Mouse (Mus musculus) heart, adult 2 months (tissue): Measurements from ENCODE around the gene Olfr113. TPM values are rescaled to one million over a fixed set of nuclear protein-coding genes. Genes with fewer than 3 reads are reported as not detected.

ENCODE experiments used
- DNase-seq, 2 experiments: peaks; one replicate each; pipeline ENCODE4 v3.0.0; 2021
- H3K27ac ChIP-seq: fragments of 200-600 bp; 2 replicates; pipeline ENCODE4 v1.8.1; 2022
- H3K27me3 ChIP-seq: fragments of 200-500 bp; 2 replicates; pipeline ENCODE4 v1.6.1; 2012; ENCODE audit warnings: mild to moderate bottlenecking, low read length, inconsistent platforms, mixed read lengths; ENCODE audit not compliant: control insufficient read depth, insufficient read depth
- H3K36me3 ChIP-seq: fragments of 200-500 bp; 2 replicates; pipeline ENCODE4 v1.6.1; 2012; ENCODE audit warnings: low read length, inconsistent platforms; ENCODE audit not compliant: control insufficient read depth, insufficient read depth
- H3K4me1 ChIP-seq: fragments of 200-500 bp; 2 replicates; pipeline ENCODE4 v1.6.1; 2011; ENCODE audit warnings: low read length; ENCODE audit not compliant: control insufficient read depth, insufficient read depth
- H3K4me3 ChIP-seq: fragments of 200-600 bp; 2 replicates; pipeline ENCODE4 v1.8.1; 2022
- H3K79me2 ChIP-seq: fragments of 200-500 bp; replicated peaks from 2 replicates; pipeline ENCODE4 v1.6.1; 2012; ENCODE audit warnings: mild to moderate bottlenecking, inconsistent platforms, low read length, moderate library complexity, mixed read lengths; ENCODE audit not compliant: control insufficient read depth, insufficient read depth
- H3K9ac ChIP-seq: fragments of 200-500 bp; 2 replicates; pipeline ENCODE4 v1.6.1; 2012; ENCODE audit warnings: low read depth, mild to moderate bottlenecking, control low read depth, inconsistent platforms, low read length, mixed read lengths
- CTCF ChIP-seq: fragments of 200-600 bp; IDR thresholded peaks from 2 replicates; pipeline ENCODE4 v1.8.1; 2022; ENCODE audit warnings: antibody characterized with exemption, mild to moderate bottlenecking, moderate library complexity
- EP300 ChIP-seq: fragments of 200-500 bp; IDR thresholded peaks from 2 replicates; pipeline ENCODE4 v1.6.1; 2011; ENCODE audit warnings: low read depth, low read length, control low read depth; ENCODE audit not compliant: insufficient read depth
- POLR2A ChIP-seq: fragments of 200-500 bp; IDR thresholded peaks from 2 replicates; pipeline ENCODE4 v1.6.1; 2011; ENCODE audit warnings: mild to moderate bottlenecking, low read depth, low read length, control low read depth; ENCODE audit not compliant: insufficient read depth
- WGBS: fragments of 180-500 bp; shearing (Covaris S2); methylation state at CpG from one replicate; pipeline ENCODE4 v1.1.7; 2018; 5-methylcytosine and 5-hydroxymethylcytosine counted together
- intact Hi-C: fragments of 180-260 bp; cut with DNase I; formaldehyde crosslinking; loops from one replicate; pipeline ENCODE4 v1.15.1; 2025
- long read RNA-seq: library from polyadenylated mRNA; stranded (forward); transcript quantifications from one replicate; pipeline ENCODE4 v2.0.0, GENCODE M21; 2021
- polyA plus RNA-seq: library from polyadenylated mRNA; depleted of rRNA; stranded (reverse); fragments of >200 nt; gene quantifications from 2 replicates; pipeline ENCODE4 v1.2.3, GENCODE M21; 2012; rRNA removed
- total RNA-seq, 2 experiments: library from RNA; stranded (reverse); gene quantifications; 2 replicates each; pipeline ENCODE4 v1.2.3; 2021

Olfr113 gene
- not detected for total RNA-seq
- not detected in 2 replicates for polyA plus RNA-seq
- long read RNA-seq, result 0 reads

DNA sequence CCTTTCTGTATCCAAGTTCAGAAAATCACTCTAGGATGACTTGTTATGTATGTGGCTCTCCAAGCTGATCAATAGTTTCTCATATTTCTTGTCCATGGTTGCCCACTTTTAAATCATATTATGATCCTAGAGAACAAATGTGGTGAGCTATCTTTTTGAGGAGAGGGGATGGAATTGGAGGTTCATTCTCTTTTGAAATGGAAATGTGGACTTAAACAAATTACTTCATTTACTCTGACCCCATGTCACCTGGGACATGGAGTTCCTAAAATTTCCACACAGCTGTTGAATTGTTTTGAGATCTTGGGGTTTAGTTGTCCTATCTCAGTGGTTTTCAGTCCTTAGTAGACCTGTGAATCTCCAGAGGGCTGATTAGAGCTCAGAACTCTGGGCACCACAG is at the start of gene Olfr113:
Gene Olfr113, minus strand, starts transcription at position 101 of the 400 bp plus-strand sequence.
- no peaks in the 10 kb centered on the region for H3K36me3 ChIP-seq
- H3K9ac ChIP-seq, result no peak within 1 kb of the TSS
- intact Hi-C loops, result no loop called here
- DNase-seq, result no peak
- no peak for TF ChIP-seq EP300
- no peak for TF ChIP-seq POLR2A
- TF ChIP-seq CTCF, result no peak
- no peaks in the 10 kb centered on the region for H3K79me2 ChIP-seq
- no peaks in the 10 kb centered on the region for H3K4me1 ChIP-seq
- no peak within 1 kb of the TSS for H3K4me3 ChIP-seq
- no peaks in the 10 kb centered on the region for H3K27me3 ChIP-seq
- no peak within 1 kb of the TSS for H3K27ac ChIP-seq

DNA sequence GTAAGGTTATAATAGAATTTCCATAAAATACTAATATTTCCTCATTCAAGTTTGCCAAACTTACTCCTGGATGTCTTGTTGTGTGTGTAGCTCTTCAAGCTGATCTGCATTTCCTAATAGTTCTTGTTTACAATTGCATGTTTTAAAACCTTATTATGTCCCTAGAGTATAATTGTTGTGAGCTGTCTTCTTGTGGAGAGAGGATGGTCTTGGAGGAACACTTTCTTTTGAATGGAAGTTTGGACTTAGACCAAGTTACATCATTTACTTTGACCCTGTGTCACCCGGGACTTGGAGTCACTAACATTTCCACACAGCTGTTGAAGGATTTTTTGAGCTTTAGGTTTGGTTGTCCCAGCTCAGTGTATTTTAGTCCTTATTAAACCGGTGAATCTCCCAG is 49.5 kb upstream of the Olfr113 start, which contains the start of the genes Olfr115 and Olfr116:
Gene Olfr115, minus strand, starts transcription at position 101 of the 400 bp plus-strand sequence.
Gene Olfr116, minus strand, starts transcription at position 191 of the 400 bp plus-strand sequence.
- H3K79me2 ChIP-seq, result no peaks in the 10 kb centered on the region
- 67% methylated on average over 2 of the region's 2 CpGs for WGBS
- no peak within 1 kb of the TSS for H3K9ac ChIP-seq
- H3K4me3 ChIP-seq, result no peak within 1 kb of the TSS
- no peaks in the 10 kb centered on the region for H3K36me3 ChIP-seq
- no peaks in the 10 kb centered on the region for H3K4me1 ChIP-seq
- no peak for TF ChIP-seq EP300
- TF ChIP-seq POLR2A, result no peak
- TF ChIP-seq CTCF, result no peak
- H3K27me3 ChIP-seq, result no peaks in the 10 kb centered on the region
- intact Hi-C loops, result no loop called here
- no peak within 1 kb of the TSS for H3K27ac ChIP-seq
- no peak for DNase-seq

DNA sequence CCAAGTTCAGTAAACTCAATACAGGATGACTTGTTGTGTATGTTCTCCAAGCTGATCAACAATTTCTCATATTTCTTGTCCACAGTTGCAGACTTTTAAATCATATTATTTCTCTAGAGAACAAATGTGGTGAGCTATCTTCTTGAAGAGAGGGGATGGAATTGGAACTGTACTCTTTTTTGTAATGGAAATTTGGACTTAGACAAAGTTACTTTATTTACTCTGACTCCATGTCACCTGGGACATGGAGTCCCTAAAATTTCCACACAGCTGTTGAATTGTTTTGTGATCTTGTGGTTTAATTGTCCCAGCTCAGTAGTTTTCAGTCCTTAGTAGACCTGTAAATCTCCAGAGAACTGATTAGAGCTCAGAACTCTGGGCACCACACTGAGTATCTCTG is 15.2 kb upstream of the Olfr113 start, which contains the start of gene Olfr114:
Gene Olfr114, minus strand, starts transcription at position 101 of the 400 bp plus-strand sequence.
- DNase-seq, result no peak
- H3K79me2 ChIP-seq, result no peaks in the 10 kb centered on the region
- H3K27me3 ChIP-seq, result no peaks in the 10 kb centered on the region
- no peak within 1 kb of the TSS for H3K9ac ChIP-seq
- no peaks in the 10 kb centered on the region for H3K36me3 ChIP-seq
- no peaks in the 10 kb centered on the region for H3K4me1 ChIP-seq
- intact Hi-C loops, result no loop called here
- H3K4me3 ChIP-seq, result no peak within 1 kb of the TSS
- TF ChIP-seq EP300, result no peak
- TF ChIP-seq POLR2A, result no peak
- TF ChIP-seq CTCF, result no peak
- H3K27ac ChIP-seq, result no peak within 1 kb of the TSS

DNA sequence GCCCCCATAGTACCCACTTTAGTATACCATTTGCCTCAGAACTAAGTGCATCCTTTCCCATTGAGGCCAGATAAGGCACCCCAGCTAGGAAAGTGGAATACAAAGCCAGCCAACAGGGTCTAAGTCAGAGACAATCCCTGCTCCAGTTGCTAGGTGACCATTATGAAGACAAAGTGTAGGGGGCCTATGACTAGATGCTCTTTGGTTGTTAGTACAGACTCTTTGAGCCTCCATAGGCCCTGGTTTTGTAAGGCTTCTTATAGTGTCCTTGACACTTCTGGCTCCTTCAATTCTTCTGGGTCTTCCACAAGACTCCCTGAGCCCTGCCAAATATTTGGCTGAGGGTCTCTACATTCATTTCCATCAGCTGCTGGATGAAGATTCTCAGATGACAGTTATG is 8.1 kb downstream of the Olfr113 start, which contains the start of gene Olfr112:
Gene Olfr112, minus strand, starts transcription at position 101 of the 400 bp plus-strand sequence.
- no peak for TF ChIP-seq CTCF
- TF ChIP-seq POLR2A, result no peak
- no peak for TF ChIP-seq EP300
- no peak within 1 kb of the TSS for H3K27ac ChIP-seq
- no peak for DNase-seq
- no peaks in the 10 kb centered on the region for H3K4me1 ChIP-seq
- H3K9ac ChIP-seq, result no peak within 1 kb of the TSS
- H3K27me3 ChIP-seq, result no peaks in the 10 kb centered on the region
- intact Hi-C loops, result no loop called here
- no peaks in the 10 kb centered on the region for H3K36me3 ChIP-seq
- H3K79me2 ChIP-seq, result no peaks in the 10 kb centered on the region
- H3K4me3 ChIP-seq, result no peak within 1 kb of the TSS

DNA sequence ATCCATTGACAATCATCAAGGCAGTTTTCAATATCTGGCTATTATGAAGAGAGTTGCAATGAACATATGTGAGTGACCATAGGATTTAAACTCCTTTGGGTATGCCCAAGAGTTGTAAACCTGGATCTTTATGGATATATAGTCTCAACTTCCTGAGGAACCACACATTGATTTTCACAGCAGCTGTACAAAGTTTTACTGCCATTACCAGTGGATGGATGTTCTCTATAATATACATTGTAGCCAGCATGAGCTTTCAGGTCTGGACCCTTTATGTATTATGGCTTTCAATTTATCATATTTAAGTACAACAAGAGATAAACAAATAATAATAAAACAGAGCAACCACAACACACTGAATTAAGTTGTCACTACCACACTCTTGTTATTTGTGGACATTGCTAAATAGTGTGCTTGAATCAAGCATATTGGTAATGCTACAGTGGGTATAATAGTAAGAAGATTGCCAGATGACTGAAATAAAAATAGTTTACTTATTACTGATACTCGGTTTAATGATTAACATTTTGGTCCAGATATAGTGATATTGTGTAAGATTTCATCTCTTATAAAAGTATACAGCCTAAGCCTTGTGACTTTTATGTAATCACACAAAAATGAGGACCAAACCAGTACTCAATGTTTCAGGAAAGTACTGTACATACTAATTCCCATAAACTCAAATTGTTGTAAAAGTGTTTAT is 18.4 kb downstream of the Olfr113 start:
- no peaks in the 10 kb centered on the region for H3K4me1 ChIP-seq
- TF ChIP-seq POLR2A (no peak), EP300 (no peak), CTCF (no peak)
- intact Hi-C loops, result no loop called here
- no peak for DNase-seq
- H3K4me3 ChIP-seq, result no peak overlapping the region
- no peaks in the 10 kb centered on the region for H3K79me2 ChIP-seq
- no peak overlapping the region for H3K9ac ChIP-seq
- no peaks in the 10 kb centered on the region for H3K36me3 ChIP-seq
- H3K27me3 ChIP-seq, result no peaks in the 10 kb centered on the region
- WGBS, result 31% methylated on average over 1 of the region's 1 CpGs
- no peak overlapping the region for H3K27ac ChIP-seq

DNA sequence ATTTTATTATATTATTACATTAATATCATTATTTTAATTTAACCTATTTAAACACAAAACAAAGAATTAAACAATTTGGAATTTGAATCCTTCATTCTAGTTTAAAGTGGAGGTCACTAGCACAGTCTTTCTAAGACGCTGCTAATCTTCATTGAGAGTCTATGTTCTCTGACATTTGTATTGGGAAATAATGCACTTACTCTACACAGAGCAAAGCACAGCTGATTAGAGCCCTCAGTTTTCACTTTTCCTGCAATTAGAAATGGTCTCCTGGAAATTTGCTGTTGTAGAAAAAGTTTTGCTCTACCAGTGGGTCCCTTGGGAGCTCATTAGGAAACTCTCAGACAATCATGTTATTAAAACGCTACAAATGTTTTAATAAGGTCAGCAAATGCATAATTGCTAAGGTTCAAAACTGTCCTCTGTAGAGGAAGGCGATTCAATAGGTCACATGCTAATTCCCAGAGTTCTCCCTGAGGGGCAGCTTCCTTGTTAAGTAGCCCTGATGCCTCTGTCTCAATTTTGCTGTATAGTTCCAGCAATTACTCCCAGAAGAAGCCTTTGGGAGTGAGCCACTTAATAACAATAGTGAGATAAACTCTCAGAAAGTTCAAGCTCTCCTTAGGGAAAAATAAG is 33.5 kb downstream of the Olfr113 start:
- Histone ChIP-seq H3K4me1 (no peaks in the 10 kb centered on the region), H3K4me3 (no peak overlapping the region), H3K27ac (no peak overlapping the region), H3K36me3 (no peaks in the 10 kb centered on the region), H3K79me2 (no peaks in the 10 kb centered on the region), H3K9ac (no peak overlapping the region), H3K27me3 (no peaks in the 10 kb centered on the region)
- whole genome bisulfite sequencing, result 43% methylated on average over 3 of the region's 3 CpGs
- no peak for DNase-seq
- intact Hi-C loops, result no loop called here
- TF ChIP-seq EP300 (no peak), CTCF (no peak), POLR2A (no peak)
